Mouse (Mus musculus): Measurements from ENCODE around the gene Arl13b. TPM values are rescaled to one million over a fixed set of nuclear protein-coding genes. Genes with fewer than 3 reads are reported as not detected.

Gene Arl13b
- total RNA-seq (2021), result 10 to 100 TPM in 1 of 2 experiments, 1 to 10 TPM in 1; 9.9 to 13.7 TPM
- long read RNA-seq, experiment 1, transcript Arl13b-201 (10 exons, 3,528 nt), result major isoform, 6 of 16 reads
- long read RNA-seq, experiment 1, partial matches to known transcripts, result 1 of 16 reads
- long read RNA-seq, experiment 1, other reads (novel, unspliced or antisense), result 9 of 16 reads
- long read RNA-seq, experiment 2, partial matches to known transcripts, result 0 of 4 reads
- long read RNA-seq, experiment 2, other reads (novel, unspliced or antisense), result 1 of 4 reads

GRCm38 (mm10) chr16:62846498-62847312 is at the start of gene Arl13b:
Gene Arl13b, minus strand, starts transcription at chr16:62847040.
- intact Hi-C loops (cut with DNase I), result loop anchor here (5.0 kb wide), 1 partner anchor 59 kb away; the partner anchor contains the start of gene Nsun3
- DNase-seq, result peak; percentile 90 to 94

DNA sequence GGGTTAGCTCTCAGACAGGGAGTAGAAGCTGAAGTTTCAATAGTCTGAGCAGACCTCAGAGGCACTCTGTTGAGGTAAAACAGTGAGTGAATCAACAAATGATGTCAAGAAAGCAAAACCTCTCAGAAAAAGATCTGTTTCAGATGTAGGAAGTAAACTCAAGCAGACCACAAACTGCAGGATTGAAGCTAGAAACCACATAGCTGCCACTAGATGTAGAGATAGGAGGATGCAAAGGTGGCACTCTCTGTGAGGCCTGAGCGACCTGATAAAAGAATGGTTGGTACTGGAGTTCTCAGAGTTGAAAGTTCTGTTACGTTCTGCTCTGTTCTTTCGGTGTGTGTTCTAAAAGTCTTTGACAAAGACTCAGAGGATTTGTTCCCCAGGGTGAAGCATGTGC is 49.0 kb upstream of the Arl13b start:
- no peak for DNase-seq
- intact Hi-C loops (cut with DNase I), result no loop called here

DNA sequence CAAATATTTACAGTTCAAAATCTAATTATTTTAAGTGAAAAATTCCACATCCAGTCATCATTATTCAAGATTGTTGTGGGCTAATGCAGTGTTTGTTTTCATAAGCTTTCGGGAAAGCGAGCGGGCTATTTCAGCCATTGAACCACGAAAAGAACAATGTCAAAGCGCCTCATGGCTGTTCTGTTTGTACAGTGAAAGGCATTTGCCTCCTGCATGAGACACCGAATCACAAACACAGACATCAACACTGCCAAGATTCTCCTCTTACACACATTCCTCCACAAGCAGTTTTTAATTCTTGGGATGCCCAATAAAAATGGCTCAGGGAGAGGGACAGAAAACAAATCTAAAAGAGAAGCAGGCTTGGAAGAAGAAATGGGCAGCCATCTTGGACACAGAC is 27.2 kb upstream of the Arl13b start:
- intact Hi-C loops (cut with DNase I), result no loop called here
- DNase-seq, result no peak

- no peak for DNase-seq
These were observed 26.3 kb upstream of the Arl13b start for GRCm38 (mm10) chr16:62873180-62873579.

DNA sequence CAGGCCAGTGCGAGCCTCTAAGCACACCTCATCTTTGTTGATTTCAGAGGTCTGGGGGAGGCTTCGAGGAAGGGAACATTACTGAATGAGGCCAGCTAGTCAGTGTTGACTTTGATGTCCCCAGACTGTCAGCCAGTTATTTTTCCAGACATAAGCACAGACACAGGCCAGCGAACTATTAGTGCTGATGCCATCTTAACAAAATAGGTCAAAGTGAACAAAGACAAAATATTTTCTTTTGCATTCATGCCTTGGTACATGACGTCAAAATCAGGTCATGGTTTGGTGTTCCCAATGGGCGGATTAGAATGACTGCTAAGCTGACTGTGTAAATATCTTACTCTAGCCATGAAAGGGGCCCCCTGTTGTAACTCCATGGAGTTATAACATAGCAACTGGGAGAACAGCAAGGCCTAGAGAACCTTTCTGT is 25.9 kb upstream of the Arl13b start:
- no peak for DNase-seq
- intact Hi-C loops (cut with DNase I), result no loop called here

More at GRCm38 (mm10) chr16:62873180-62873579, 26.3 kb upstream of the Arl13b start:
- intact Hi-C loops (cut with DNase I), result no loop called here

GRCm38 (mm10) chr16:62861455-62861854 is 14.6 kb upstream of the Arl13b start:
- intact Hi-C loops (cut with DNase I), result no loop called here

GRCm38 (mm10) chr16:62860140-62860539 is 13.3 kb upstream of the Arl13b start:
- DNase-seq, result no peak
- intact Hi-C loops (cut with DNase I), result no loop called here

More at GRCm38 (mm10) chr16:62861455-62861854, 14.6 kb upstream of the Arl13b start:
- no peak for DNase-seq

- intact Hi-C loops (cut with DNase I), result no loop called here
- DNase-seq, result peak in 1 of 2 experiments; percentile 17
These were observed 11.2 kb upstream of the Arl13b start for GRCm38 (mm10) chr16:62858018-62858417.

DNA sequence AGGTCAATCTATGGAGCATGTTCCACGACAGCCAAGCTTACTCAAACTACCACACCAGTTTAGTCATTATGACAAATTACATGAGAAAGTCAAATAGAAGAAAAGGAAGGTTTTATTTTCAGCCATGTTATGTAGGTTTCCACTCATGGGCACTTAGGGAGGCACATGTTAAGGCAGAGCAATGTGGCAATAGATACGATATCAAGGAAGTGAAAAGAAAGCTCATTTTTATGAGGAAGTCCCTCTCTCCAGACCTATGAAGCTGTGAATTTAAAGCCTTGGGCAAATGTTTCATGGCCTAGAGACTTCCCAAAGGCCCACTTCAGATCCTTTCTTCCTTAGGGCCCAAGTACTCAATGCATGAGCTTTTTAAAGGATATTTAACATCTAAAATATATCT is 10.7 kb upstream of the Arl13b start:
- intact Hi-C loops (cut with DNase I), result no loop called here
- DNase-seq, result no peak

- intact Hi-C loops (cut with DNase I), result no loop called here
- DNase-seq, result no peak
These were observed 9.4 kb upstream of the Arl13b start for GRCm38 (mm10) chr16:62856273-62856672.

DNA sequence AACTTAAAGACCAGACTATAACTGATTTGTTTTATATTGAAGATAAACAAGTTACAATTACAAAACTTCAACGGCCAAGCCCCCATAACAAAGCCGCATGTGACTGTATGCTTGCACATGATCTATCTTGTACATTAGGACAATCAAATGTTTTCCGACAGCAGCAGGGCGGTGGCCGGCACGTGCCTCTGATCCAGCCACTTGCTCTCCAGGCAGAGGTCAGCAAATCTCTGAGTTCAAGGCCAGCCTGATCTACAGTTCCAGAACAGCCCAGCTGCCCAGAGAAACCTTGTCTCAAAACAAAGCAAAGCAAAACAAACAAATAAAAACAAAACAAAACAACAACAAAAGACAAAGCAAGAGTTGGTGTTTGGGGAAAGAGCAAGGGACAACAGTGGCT is 8.5 kb upstream of the Arl13b start:
- intact Hi-C loops (cut with DNase I), result no loop called here
- no peak for DNase-seq

DNA sequence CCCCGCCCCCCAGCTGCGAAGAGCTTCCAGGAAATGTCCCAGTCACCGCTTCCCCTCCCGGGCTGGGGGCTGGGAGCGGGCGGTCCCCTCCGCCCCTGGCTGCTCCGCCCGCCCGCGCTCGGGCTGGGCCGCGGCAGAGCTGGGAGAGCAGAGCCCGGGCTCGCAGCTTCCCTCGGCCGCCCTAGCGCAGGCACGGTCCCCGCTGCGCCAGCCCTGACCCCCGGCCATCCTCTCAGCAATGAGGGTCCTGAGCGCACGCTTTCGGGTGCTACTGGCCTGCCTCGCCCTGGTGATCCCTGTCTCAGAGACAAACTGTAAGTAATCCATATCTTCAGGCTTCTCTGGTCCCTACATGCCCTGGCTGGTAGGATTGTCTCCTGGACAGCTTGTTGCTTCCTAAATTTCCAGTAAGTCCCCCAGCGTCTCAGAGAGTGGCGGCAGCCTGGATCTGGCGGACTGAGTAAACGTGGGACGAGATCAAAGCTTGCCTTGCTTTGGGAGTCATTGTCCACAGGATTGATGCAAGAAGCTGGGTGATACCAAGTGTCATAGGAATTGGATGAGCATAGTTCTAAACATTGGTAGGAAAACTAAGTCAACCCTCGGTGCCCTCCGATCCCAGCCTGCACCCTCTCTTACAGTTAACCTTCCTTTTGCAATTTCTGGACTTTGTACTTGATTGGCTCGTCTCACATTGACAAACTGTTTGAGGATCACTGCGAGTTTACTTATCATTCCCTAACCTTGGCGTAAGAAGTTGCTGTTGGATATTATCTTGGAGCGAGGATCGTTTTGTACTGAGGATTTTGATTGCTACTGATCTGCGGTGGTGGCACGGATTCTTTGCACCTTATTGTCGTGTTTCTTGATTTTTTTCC is 7.6 kb upstream of the Arl13b start, which contains the start of gene Pros1:
TSS of gene Pros1 (plus strand) at position 117 of the 878 bp plus-strand sequence.
- DNase-seq, result peak; percentile 81 to 88
- intact Hi-C loops (cut with DNase I), result no loop called here

DNA sequence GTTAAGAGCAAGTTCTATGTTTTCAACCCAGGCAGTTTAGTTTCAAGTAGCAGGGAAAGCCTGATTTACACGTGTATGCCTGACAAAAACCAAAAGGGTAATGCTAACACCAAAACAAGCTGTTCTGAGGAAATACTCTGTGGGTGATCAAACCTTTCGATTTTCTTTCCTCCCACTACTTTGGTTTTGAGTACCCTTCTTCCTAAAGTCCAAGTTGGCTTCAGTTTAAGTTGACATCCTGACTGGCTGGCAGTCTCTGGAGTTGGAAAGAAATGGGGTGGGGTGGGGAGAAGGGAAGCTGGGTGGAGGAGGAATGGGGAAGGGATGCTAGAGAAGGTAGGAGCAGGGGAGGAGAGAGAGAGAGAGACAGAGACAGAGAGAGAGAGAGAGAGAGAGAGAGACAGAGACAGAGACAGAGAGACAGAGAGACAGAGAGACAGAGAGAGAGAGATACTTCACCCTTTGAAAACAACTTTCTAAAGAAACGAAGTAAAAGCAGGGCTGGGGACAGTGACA is 6.8 kb upstream of the Arl13b start:
- DNase-seq, result no peak
- intact Hi-C loops (cut with DNase I), result no loop called here

GRCm38 (mm10) chr16:62852464-62853252 is 5.8 kb upstream of the Arl13b start:
- DNase-seq, result no peak
- intact Hi-C loops (cut with DNase I), result no loop called here

- DNase-seq, result no peak
- intact Hi-C loops (cut with DNase I), result loop anchor here (5.0 kb wide), 1 partner anchor 58 kb away; the partner anchor contains the start of gene Nsun3
These were observed 1.5 kb downstream of the Arl13b start for GRCm38 (mm10) chr16:62845341-62845740.

- intact Hi-C loops (cut with DNase I), result no loop called here
- no peak for DNase-seq
These were observed 12.7 kb downstream of the Arl13b start for GRCm38 (mm10) chr16:62834016-62834735.

- DNase-seq, result peak; percentile 25 to 61
- intact Hi-C loops (cut with DNase I), result no loop called here
These were observed 14.4 kb downstream of the Arl13b start for GRCm38 (mm10) chr16:62832481-62832880.

- DNase-seq, result no peak
- intact Hi-C loops (cut with DNase I), result no loop called here
These were observed 14.8 kb downstream of the Arl13b start for GRCm38 (mm10) chr16:62832027-62832426.

Data from heart, postnatal 14 days (tissue).